Mouse (Mus musculus) ES-E14 (cell line): Measurements from ENCODE around the gene Brf1.

Experiments used
- CHD2 ChIP-seq: IDR thresholded peaks from 2 replicates; pipeline ENCODE4 v1.6.1; 2014; ENCODE audit warnings: mild to moderate bottlenecking, low read depth, low read length, inconsistent platforms
- HCFC1 ChIP-seq: IDR thresholded peaks from 2 replicates; pipeline ENCODE4 v1.6.1; 2012; ENCODE audit warnings: low read length, inconsistent platforms, borderline replicate concordance; ENCODE audit not compliant: insufficient read depth
- MAFK ChIP-seq: IDR thresholded peaks from 2 replicates; pipeline ENCODE4 v1.6.1; 2014; ENCODE audit warnings: mild to moderate bottlenecking, low read depth, low read length, inconsistent platforms; ENCODE audit not compliant: insufficient read depth
- ZC3H11A ChIP-seq: IDR thresholded peaks from 2 replicates; pipeline ENCODE4 v1.6.1; 2012; ENCODE audit warnings: low read depth, mild to moderate bottlenecking, inconsistent platforms, low read length, borderline replicate concordance
- ZNF384 ChIP-seq: IDR thresholded peaks from 2 replicates; pipeline ENCODE4 v1.6.1; 2012; ENCODE audit warnings: low read depth, low read length, inconsistent platforms

GRCm38 (mm10) chr12:112990706-112991405 lies 9.6 kb downstream of the Brf1 start:
- no peak for TF ChIP-seq MAFK
- no peak for TF ChIP-seq ZNF384
- no peak for TF ChIP-seq HCFC1
- TF ChIP-seq CHD2, result no peak
- TF ChIP-seq ZC3H11A, result no peak
